Mouse (Mus musculus): ENCODE data around the gene Zfp2. TPM values are rescaled to one million over a fixed set of nuclear protein-coding genes. Genes with fewer than 3 reads are reported as not detected.
A peak's percentile ranks its signal among the peaks of the same experiment; 100 is the strongest.

Gene Zfp2
- polyA plus RNA-seq, 1 experiment from 2014 or later, result 52.5 TPM

- peak within 1 kb of the TSS; percentile 70 for H3K4me3 ChIP-seq (ENCODE audit: low read depth, low read length)
- ATAC-seq, result peak; percentile 97
- peak within 1 kb of the TSS; percentile 61 for H3K4me2 ChIP-seq (ENCODE audit: low read length)
- no peaks in the 10 kb centered on the region for H3K9me3 ChIP-seq (replicated peaks; ENCODE audit: control insufficient read depth, low read length, poor library complexity, severe bottlenecking)
- no peaks in the 10 kb centered on the region for H3K36me3 ChIP-seq (ENCODE audit: control insufficient read depth, insufficient read depth, low read length)
- peak within 1 kb of the TSS; percentile 92 for H3K9ac ChIP-seq (ENCODE audit: low read depth, low read length)
- 0% methylated on average over 18 of the region's 18 CpGs for WGBS
- H3K27ac ChIP-seq (ENCODE audit: low read length), result peak within 1 kb of the TSS; percentile 89
- no peaks in the 10 kb centered on the region for H3K27me3 ChIP-seq (ENCODE audit: control insufficient read depth, insufficient read depth, low read depth, low read length)
- peaks cover 5% of the 10 kb centered on the region; the same call in 1 of the 2 replicates for H3K4me1 ChIP-seq (ENCODE audit: control insufficient read depth, insufficient read depth, low read length)
These were observed 15.5 kb upstream of the Zfp2 start, which contains the start of gene Zfp354b for GRCm38 (mm10) chr11:50931451-50931866. Gene Zfp354b, minus strand, starts transcription at chr11:50931633.

GRCm38 (mm10) chr11:50931021-50931420 is 15.1 kb upstream of the Zfp2 start:
- Histone ChIP-seq H3K27ac (ENCODE audit: low read length) (peak overlapping the region; percentile 89), H3K4me1 (ENCODE audit: control insufficient read depth, insufficient read depth, low read length) (peaks cover 5% of the 10 kb centered on the region; the same call in 1 of the 2 replicates), H3K9ac (ENCODE audit: low read depth, low read length) (peak overlapping the region; percentile 92), H3K36me3 (ENCODE audit: control insufficient read depth, insufficient read depth, low read length) (no peaks in the 10 kb centered on the region), H3K4me3 (ENCODE audit: low read depth, low read length) (peak overlapping the region; percentile 70), H3K9me3 (replicated peaks; ENCODE audit: control insufficient read depth, low read length, poor library complexity, severe bottlenecking) (no peaks in the 10 kb centered on the region), H3K4me2 (ENCODE audit: low read length) (peak overlapping the region; percentile 61), H3K27me3 (ENCODE audit: control insufficient read depth, insufficient read depth, low read depth, low read length) (no peaks in the 10 kb centered on the region)
- peak; percentile 81 for ATAC-seq
- WGBS, result under 1% methylated on average over 16 of the region's 16 CpGs

- peak overlapping the region; percentile 89 for H3K27ac ChIP-seq (ENCODE audit: low read length)
- peak overlapping the region; percentile 61 for H3K4me2 ChIP-seq (ENCODE audit: low read length)
- WGBS, result 23% methylated on average over 14 of the region's 14 CpGs
- H3K4me1 ChIP-seq (ENCODE audit: control insufficient read depth, insufficient read depth, low read length), result peaks cover 5% of the 10 kb centered on the region; the same call in 1 of the 2 replicates
- no peaks in the 10 kb centered on the region for H3K36me3 ChIP-seq (ENCODE audit: control insufficient read depth, insufficient read depth, low read length)
- peak overlapping the region; percentile 92 for H3K9ac ChIP-seq (ENCODE audit: low read depth, low read length)
- no peaks in the 10 kb centered on the region for H3K27me3 ChIP-seq (ENCODE audit: control insufficient read depth, insufficient read depth, low read depth, low read length)
- ATAC-seq, result peak; percentile 18; the same call in 1 of the 2 replicates
- H3K4me3 ChIP-seq (ENCODE audit: low read depth, low read length), result peak overlapping the region; percentile 70
- H3K9me3 ChIP-seq (replicated peaks; ENCODE audit: control insufficient read depth, low read length, poor library complexity, severe bottlenecking), result no peaks in the 10 kb centered on the region
These were observed 14.6 kb upstream of the Zfp2 start for GRCm38 (mm10) chr11:50930469-50931014.

- no peak for ATAC-seq
- no peak overlapping the region for H3K27ac ChIP-seq (ENCODE audit: low read length)
- no peaks in the 10 kb centered on the region for H3K27me3 ChIP-seq (ENCODE audit: control insufficient read depth, insufficient read depth, low read depth, low read length)
- no peak overlapping the region for H3K9ac ChIP-seq (ENCODE audit: low read depth, low read length)
- 97% methylated on average over 3 of the region's 3 CpGs for whole genome bisulfite sequencing
- H3K9me3 ChIP-seq (replicated peaks; ENCODE audit: control insufficient read depth, low read length, poor library complexity, severe bottlenecking), result peaks cover 14% of the 10 kb centered on the region
- peak overlapping the region; percentile 51 for H3K4me2 ChIP-seq (ENCODE audit: low read length)
- peak overlapping the region; percentile 73; the same call in 1 of the 2 replicates for H3K4me3 ChIP-seq (ENCODE audit: low read depth, low read length)
- peaks cover 11% of the 10 kb centered on the region for H3K4me1 ChIP-seq (ENCODE audit: control insufficient read depth, insufficient read depth, low read length)
- H3K36me3 ChIP-seq (ENCODE audit: control insufficient read depth, insufficient read depth, low read length), result peaks cover 28% of the 10 kb centered on the region
These were observed 1.5 kb downstream of the Zfp2 start for GRCm38 (mm10) chr11:50914461-50914860.

- WGBS, result 95% methylated on average over 1 of the region's 1 CpGs
- ATAC-seq, result no peak
- Histone ChIP-seq H3K9me3 (replicated peaks; ENCODE audit: control insufficient read depth, low read length, poor library complexity, severe bottlenecking) (peaks cover 17% of the 10 kb centered on the region), H3K4me2 (ENCODE audit: low read length) (no peak overlapping the region), H3K9ac (ENCODE audit: low read depth, low read length) (no peak overlapping the region), H3K4me3 (ENCODE audit: low read depth, low read length) (no peak overlapping the region), H3K27me3 (ENCODE audit: control insufficient read depth, insufficient read depth, low read depth, low read length) (no peaks in the 10 kb centered on the region), H3K36me3 (ENCODE audit: control insufficient read depth, insufficient read depth, low read length) (peaks cover 40% of the 10 kb centered on the region), H3K4me1 (ENCODE audit: control insufficient read depth, insufficient read depth, low read length) (peaks cover 11% of the 10 kb centered on the region), H3K27ac (ENCODE audit: low read length) (no peak overlapping the region)
These were observed 2.7 kb downstream of the Zfp2 start for GRCm38 (mm10) chr11:50913301-50913700.

GRCm38 (mm10) chr11:50908136-50908535 is 7.8 kb downstream of the Zfp2 start:
- Histone ChIP-seq H3K4me2 (ENCODE audit: low read length) (no peak overlapping the region), H3K4me1 (ENCODE audit: control insufficient read depth, insufficient read depth, low read length) (no peaks in the 10 kb centered on the region), H3K27me3 (ENCODE audit: control insufficient read depth, insufficient read depth, low read depth, low read length) (no peaks in the 10 kb centered on the region), H3K36me3 (ENCODE audit: control insufficient read depth, insufficient read depth, low read length) (peaks cover 89% of the 10 kb centered on the region), H3K27ac (ENCODE audit: low read length) (no peak overlapping the region), H3K4me3 (ENCODE audit: low read depth, low read length) (no peak overlapping the region), H3K9me3 (replicated peaks; ENCODE audit: control insufficient read depth, low read length, poor library complexity, severe bottlenecking) (peaks cover 60% of the 10 kb centered on the region), H3K9ac (ENCODE audit: low read depth, low read length) (no peak overlapping the region)
- 86% methylated on average over 5 of the region's 5 CpGs for WGBS
- no peak for ATAC-seq

- Histone ChIP-seq H3K4me3 (ENCODE audit: low read depth, low read length) (no peak overlapping the region), H3K36me3 (ENCODE audit: control insufficient read depth, insufficient read depth, low read length) (peaks cover 50% of the 10 kb centered on the region), H3K9ac (ENCODE audit: low read depth, low read length) (no peak overlapping the region), H3K4me2 (ENCODE audit: low read length) (no peak overlapping the region), H3K27ac (ENCODE audit: low read length) (no peak overlapping the region), H3K9me3 (replicated peaks; ENCODE audit: control insufficient read depth, low read length, poor library complexity, severe bottlenecking) (peaks cover 48% of the 10 kb centered on the region), H3K27me3 (ENCODE audit: control insufficient read depth, insufficient read depth, low read depth, low read length) (no peaks in the 10 kb centered on the region), H3K4me1 (ENCODE audit: control insufficient read depth, insufficient read depth, low read length) (no peaks in the 10 kb centered on the region)
- WGBS, result 83% methylated on average over 1 of the region's 1 CpGs
- ATAC-seq, result no peak
These were observed 18.6 kb downstream of the Zfp2 start for GRCm38 (mm10) chr11:50897359-50897758.

GRCm38 (mm10) chr11:50892441-50892840 is 23.5 kb downstream of the Zfp2 start:
- Histone ChIP-seq H3K9ac (ENCODE audit: low read depth, low read length) (no peak overlapping the region), H3K27me3 (ENCODE audit: control insufficient read depth, insufficient read depth, low read depth, low read length) (no peaks in the 10 kb centered on the region), H3K9me3 (replicated peaks; ENCODE audit: control insufficient read depth, low read length, poor library complexity, severe bottlenecking) (peaks cover 11% of the 10 kb centered on the region), H3K4me3 (ENCODE audit: low read depth, low read length) (no peak overlapping the region), H3K27ac (ENCODE audit: low read length) (no peak overlapping the region), H3K4me2 (ENCODE audit: low read length) (no peak overlapping the region), H3K4me1 (ENCODE audit: control insufficient read depth, insufficient read depth, low read length) (peaks cover 7% of the 10 kb centered on the region; the same call in 1 of the 2 replicates), H3K36me3 (ENCODE audit: control insufficient read depth, insufficient read depth, low read length) (peaks cover 4% of the 10 kb centered on the region; the same call in 1 of the 2 replicates)
- WGBS, result 55% methylated on average over 2 of the region's 2 CpGs
- no peak for ATAC-seq

- Histone ChIP-seq H3K27me3 (ENCODE audit: control insufficient read depth, insufficient read depth, low read depth, low read length) (no peaks in the 10 kb centered on the region), H3K4me2 (ENCODE audit: low read length) (peak within 1 kb of the TSS; percentile 83), H3K9me3 (replicated peaks; ENCODE audit: control insufficient read depth, low read length, poor library complexity, severe bottlenecking) (no peaks in the 10 kb centered on the region; the same call in 1 of the 2 replicates), H3K4me3 (ENCODE audit: low read depth, low read length) (peak within 1 kb of the TSS; percentile 43), H3K9ac (ENCODE audit: low read depth, low read length) (peak within 1 kb of the TSS; percentile 68), H3K27ac (ENCODE audit: low read length) (peak within 1 kb of the TSS; percentile 78), H3K4me1 (ENCODE audit: control insufficient read depth, insufficient read depth, low read length) (peaks cover 16% of the 10 kb centered on the region), H3K36me3 (ENCODE audit: control insufficient read depth, insufficient read depth, low read length) (peaks cover 9% of the 10 kb centered on the region)
- 6% methylated on average over 26 of the region's 26 CpGs for WGBS
- peak; percentile 97 for ATAC-seq
These were observed 28.4 kb downstream of the Zfp2 start, which contains the start of gene Zfp454 for GRCm38 (mm10) chr11:50887390-50888128. Gene Zfp454, minus strand, starts transcription at chr11:50887651.

Data from midbrain, embryonic 16.5 days (tissue).